In the genomic region with DNA sequence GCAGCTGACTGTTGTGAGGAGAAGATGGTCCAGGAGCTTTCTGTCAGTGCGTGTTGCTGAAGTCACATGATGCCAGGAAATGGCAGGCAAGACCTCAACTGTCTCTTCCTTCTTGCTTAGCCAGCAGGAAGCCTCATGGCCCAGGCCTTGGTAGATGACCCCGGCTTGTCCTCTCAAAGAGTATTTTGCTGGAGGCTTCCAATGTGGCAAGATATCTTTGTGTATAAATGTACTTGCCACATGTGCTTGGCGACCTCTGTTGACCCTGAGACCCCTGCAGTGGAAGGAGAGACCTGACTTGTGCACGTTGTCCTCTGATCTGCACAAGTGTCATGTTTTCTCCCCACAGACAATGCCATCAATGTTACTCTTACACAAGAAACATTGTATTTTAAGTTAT, we compare ENCODE assay signal across 26 mouse cellular contexts.
"Had no signal": no experiment of that assay in that cellular context is flagged by ENCODE, and none has a peak within 500 bp of the region (broad histone marks: within the 10 kb centered on the region; RNA-seq: fewer than 3 reads in every experiment).

No protein-coding gene starts in this region.

- H3K4me1 ChIP-seq: intestine, embryonic 15.5 days; limb, embryonic 15.5 days; liver, embryonic 12.5 days had no signal

- ATAC-seq: inflammation-experienced regulatory T-cells, adult 6 months; intestine, embryonic 15.5 days; intestine, postnatal 0 days; liver, embryonic 12.5 days had no signal

- H3K36me3 ChIP-seq: heart, embryonic 13.5 days; heart, embryonic 15.5 days; hindbrain, embryonic 10.5 days; hindbrain, embryonic 13.5 days; hindbrain, embryonic 15.5 days; intestine, embryonic 15.5 days; limb, embryonic 13.5 days; limb, embryonic 15.5 days; liver, embryonic 12.5 days had no signal

- H3K9ac ChIP-seq: heart, embryonic 13.5 days; heart, embryonic 15.5 days; hindbrain, embryonic 13.5 days; hindbrain, embryonic 15.5 days; intestine, embryonic 15.5 days; limb, embryonic 13.5 days; limb, embryonic 15.5 days; liver, embryonic 12.5 days; liver, embryonic 14.5 days had no signal

- H3K4me2 ChIP-seq: heart, embryonic 11.5 days; heart, embryonic 13.5 days; heart, embryonic 15.5 days; hindbrain, embryonic 13.5 days; hindbrain, embryonic 15.5 days; intestine, embryonic 15.5 days; limb, embryonic 13.5 days; limb, embryonic 15.5 days; liver, embryonic 12.5 days had no signal

- H3K27ac ChIP-seq: gastrocnemius, adult 2 months; heart, adult 2 months; heart, embryonic 13.5 days; heart, embryonic 15.5 days; hindbrain, embryonic 10.5 days; hindbrain, embryonic 13.5 days; hindbrain, embryonic 15.5 days; intestine, embryonic 15.5 days; limb, embryonic 13.5 days; limb, embryonic 15.5 days; liver, embryonic 12.5 days; liver, embryonic 14.5 days had no signal

- H3K27me3 ChIP-seq: heart, embryonic 15.5 days; hindbrain, embryonic 13.5 days; hindbrain, embryonic 15.5 days; intestine, embryonic 15.5 days had no signal

- H3K9me3 ChIP-seq: heart, embryonic 13.5 days; heart, embryonic 15.5 days; hindbrain, embryonic 10.5 days; hindbrain, embryonic 13.5 days; hindbrain, embryonic 15.5 days; intestine, embryonic 15.5 days; limb, embryonic 13.5 days; limb, embryonic 15.5 days; liver, embryonic 12.5 days had no signal

- H3K4me3 ChIP-seq: gastrocnemius, adult 2 months; heart, adult 2 months; heart, embryonic 13.5 days; heart, embryonic 15.5 days; hindbrain, embryonic 10.5 days; hindbrain, embryonic 13.5 days; hindbrain, embryonic 15.5 days; intestine, embryonic 15.5 days; limb, embryonic 13.5 days; limb, embryonic 15.5 days; liver, embryonic 12.5 days had no signal

- DNase-seq: gastrocnemius, adult 2 months; gastrocnemius, postnatal 10 days; gastrocnemius, postnatal 25 days; heart, adult 2 months; heart, postnatal 14 days; heart, postnatal 36 days; kidney, adult 18-20 months; kidney, adult 8-10 months; kidney, postnatal 14 days; kidney, postnatal 36 days; layer of hippocampus, adult 9-11 months; layer of hippocampus, postnatal 36 days; left cerebral cortex, postnatal 4 days had no signal
